Mouse (Mus musculus): ENCODE data around the gene Elp5. TPM values are rescaled to one million over a fixed set of nuclear protein-coding genes. Genes with fewer than 3 reads are reported as not detected.
A peak's percentile ranks its signal among the peaks of the same experiment; 100 is the strongest.

Elp5 gene
- polyA plus RNA-seq, 1 experiment from 2014 or later, result 168 TPM

DNA sequence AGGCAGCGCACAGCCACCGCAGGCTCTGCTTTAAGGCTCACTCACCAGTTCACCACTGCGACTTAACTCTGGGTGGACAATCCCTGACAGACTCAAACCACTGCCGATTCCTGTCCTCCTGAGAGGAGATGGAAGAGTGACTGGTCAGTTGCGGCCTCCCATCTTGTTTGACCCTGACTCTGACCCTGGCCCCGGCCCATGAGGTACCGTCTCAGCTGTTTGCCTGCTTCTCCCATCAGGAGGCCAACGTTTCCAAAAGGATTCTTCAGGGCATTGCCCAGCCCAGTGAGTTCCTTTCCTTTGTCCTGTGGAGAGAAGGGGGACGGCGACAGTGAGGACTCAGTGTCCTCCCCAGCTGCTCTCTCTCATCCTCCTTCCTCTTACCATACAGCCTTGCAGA, 28.6 kb upstream of the Elp5 start:
- Histone ChIP-seq H3K36me3 (ENCODE audit: control insufficient read depth, insufficient read depth, low read length) (peaks cover 44% of the 10 kb centered on the region), H3K4me3 (ENCODE audit: low read depth, low read length) (no peak overlapping the region), H3K9ac (ENCODE audit: low read length) (no peak overlapping the region), H3K9me3 (ENCODE audit: control insufficient read depth, low read length) (no peaks in the 10 kb centered on the region), H3K4me1 (ENCODE audit: control insufficient read depth, insufficient read depth, low read length) (peaks cover 7% of the 10 kb centered on the region; the same call in 1 of the 2 replicates), H3K27ac (ENCODE audit: low read depth, low read length) (no peak overlapping the region), H3K27me3 (ENCODE audit: control insufficient read depth, insufficient read depth, low read length) (no peaks in the 10 kb centered on the region), H3K4me2 (ENCODE audit: low read depth) (no peak overlapping the region)
- 78% methylated on average over 10 of the region's 10 CpGs for WGBS
- DNase-seq (ENCODE audit: low spot score), result no peak
- ATAC-seq (ENCODE audit: insufficient read depth, low FRiP score, low TSS enrichment), result no peak

DNA sequence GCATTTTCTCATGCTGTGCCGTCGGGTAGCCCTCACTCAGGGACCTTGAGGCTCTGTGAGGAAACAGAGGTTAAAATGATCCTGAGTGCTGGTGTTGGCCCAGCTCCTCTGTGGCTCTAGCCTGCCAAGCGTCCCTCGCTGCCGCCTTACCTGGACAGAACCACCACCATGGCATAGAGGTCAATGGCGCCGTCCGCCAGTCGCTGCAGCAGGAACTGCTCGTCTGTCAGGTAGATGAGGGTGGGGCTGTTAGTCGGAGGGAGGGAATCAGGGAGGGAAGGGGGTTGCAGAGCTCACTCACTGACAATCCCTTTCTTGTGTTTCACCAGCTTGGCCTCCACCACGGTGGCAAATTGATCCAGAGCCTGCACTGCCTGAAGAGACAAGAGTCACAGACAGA, 28.2 kb upstream of the Elp5 start:
- no peak overlapping the region for H3K4me3 ChIP-seq (ENCODE audit: low read depth, low read length)
- no peak overlapping the region for H3K4me2 ChIP-seq (ENCODE audit: low read depth)
- whole genome bisulfite sequencing, result 90% methylated on average over 12 of the region's 12 CpGs
- no peak for ATAC-seq (ENCODE audit: insufficient read depth, low FRiP score, low TSS enrichment)
- H3K9me3 ChIP-seq (ENCODE audit: control insufficient read depth, low read length), result no peaks in the 10 kb centered on the region
- no peak for DNase-seq (ENCODE audit: low spot score)
- no peaks in the 10 kb centered on the region for H3K27me3 ChIP-seq (ENCODE audit: control insufficient read depth, insufficient read depth, low read length)
- no peak overlapping the region for H3K9ac ChIP-seq (ENCODE audit: low read length)
- peaks cover 7% of the 10 kb centered on the region; the same call in 1 of the 2 replicates for H3K4me1 ChIP-seq (ENCODE audit: control insufficient read depth, insufficient read depth, low read length)
- no peak overlapping the region for H3K27ac ChIP-seq (ENCODE audit: low read depth, low read length)
- H3K36me3 ChIP-seq (ENCODE audit: control insufficient read depth, insufficient read depth, low read length), result peaks cover 47% of the 10 kb centered on the region

- no peak overlapping the region for H3K9ac ChIP-seq (ENCODE audit: low read length)
- ATAC-seq (ENCODE audit: insufficient read depth, low FRiP score, low TSS enrichment), result no peak
- no peak overlapping the region for H3K27ac ChIP-seq (ENCODE audit: low read depth, low read length)
- H3K4me2 ChIP-seq (ENCODE audit: low read depth), result no peak overlapping the region
- no peak for DNase-seq (ENCODE audit: low spot score)
- H3K27me3 ChIP-seq (ENCODE audit: control insufficient read depth, insufficient read depth, low read length), result no peaks in the 10 kb centered on the region
- peaks cover 50% of the 10 kb centered on the region for H3K36me3 ChIP-seq (ENCODE audit: control insufficient read depth, insufficient read depth, low read length)
- no peaks in the 10 kb centered on the region for H3K9me3 ChIP-seq (ENCODE audit: control insufficient read depth, low read length)
- 94% methylated on average over 6 of the region's 6 CpGs for WGBS
- peaks cover 7% of the 10 kb centered on the region; the same call in 1 of the 2 replicates for H3K4me1 ChIP-seq (ENCODE audit: control insufficient read depth, insufficient read depth, low read length)
- H3K4me3 ChIP-seq (ENCODE audit: low read depth, low read length), result no peak overlapping the region
These were observed 27.7 kb upstream of the Elp5 start for GRCm38 (mm10) chr11:70010033-70010432.

- Histone ChIP-seq H3K27ac (ENCODE audit: low read depth, low read length) (no peak overlapping the region), H3K27me3 (ENCODE audit: control insufficient read depth, insufficient read depth, low read length) (no peaks in the 10 kb centered on the region), H3K9me3 (ENCODE audit: control insufficient read depth, low read length) (no peaks in the 10 kb centered on the region), H3K9ac (ENCODE audit: low read length) (no peak overlapping the region), H3K36me3 (ENCODE audit: control insufficient read depth, insufficient read depth, low read length) (peaks cover 37% of the 10 kb centered on the region), H3K4me3 (ENCODE audit: low read depth, low read length) (no peak overlapping the region), H3K4me2 (ENCODE audit: low read depth) (no peak overlapping the region), H3K4me1 (ENCODE audit: control insufficient read depth, insufficient read depth, low read length) (peaks cover 13% of the 10 kb centered on the region)
- WGBS, result 52% methylated on average over 5 of the region's 5 CpGs
- ATAC-seq (ENCODE audit: insufficient read depth, low FRiP score, low TSS enrichment) (no peak), DNase-seq (ENCODE audit: low spot score) (no peak)
These were observed 23.2 kb upstream of the Elp5 start for GRCm38 (mm10) chr11:70005521-70005920.

- ATAC-seq (ENCODE audit: insufficient read depth, low FRiP score, low TSS enrichment) (no peak), DNase-seq (ENCODE audit: low spot score) (no peak)
- 92% methylated on average over 2 of the region's 2 CpGs for WGBS
- no peak overlapping the region; the same call in 1 of the 2 replicates for H3K4me3 ChIP-seq (ENCODE audit: low read depth, low read length)
- H3K9me3 ChIP-seq (ENCODE audit: control insufficient read depth, low read length), result no peaks in the 10 kb centered on the region
- H3K9ac ChIP-seq (ENCODE audit: low read length), result no peak overlapping the region
- H3K4me2 ChIP-seq (ENCODE audit: low read depth), result peak overlapping the region; percentile 83
- no peak overlapping the region for H3K27ac ChIP-seq (ENCODE audit: low read depth, low read length)
- H3K27me3 ChIP-seq (ENCODE audit: control insufficient read depth, insufficient read depth, low read length), result no peaks in the 10 kb centered on the region
- H3K36me3 ChIP-seq (ENCODE audit: control insufficient read depth, insufficient read depth, low read length), result peaks cover 32% of the 10 kb centered on the region
- peaks cover 18% of the 10 kb centered on the region for H3K4me1 ChIP-seq (ENCODE audit: control insufficient read depth, insufficient read depth, low read length)
These were observed 20.2 kb upstream of the Elp5 start for GRCm38 (mm10) chr11:70002471-70002870.

DNA sequence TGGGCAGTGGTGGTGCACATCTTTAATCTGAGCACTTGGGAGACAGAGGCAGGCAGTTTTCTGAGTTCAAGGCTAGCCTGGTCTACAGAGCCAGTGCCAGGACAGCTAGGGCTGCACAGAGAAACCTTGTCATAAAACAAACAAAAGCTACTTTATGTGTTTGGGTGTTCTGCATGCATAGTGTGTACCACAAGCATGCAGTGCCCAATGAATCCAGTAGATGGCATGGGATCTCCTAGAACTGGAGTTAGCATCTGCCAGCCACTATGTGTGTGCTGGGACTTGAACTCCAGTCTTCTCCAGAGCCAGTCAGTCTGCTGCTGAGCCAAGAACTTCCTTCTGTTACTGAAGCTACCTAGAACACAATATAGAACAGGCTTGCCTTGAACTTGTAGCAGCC, 19.5 kb upstream of the Elp5 start:
- no peak overlapping the region for H3K9ac ChIP-seq (ENCODE audit: low read length)
- no peaks in the 10 kb centered on the region for H3K9me3 ChIP-seq (ENCODE audit: control insufficient read depth, low read length)
- H3K4me3 ChIP-seq (ENCODE audit: low read depth, low read length), result peak overlapping the region; percentile 74
- ATAC-seq (ENCODE audit: insufficient read depth, low FRiP score, low TSS enrichment) (no peak), DNase-seq (ENCODE audit: low spot score) (peak; percentile 53)
- no peaks in the 10 kb centered on the region for H3K27me3 ChIP-seq (ENCODE audit: control insufficient read depth, insufficient read depth, low read length)
- H3K4me1 ChIP-seq (ENCODE audit: control insufficient read depth, insufficient read depth, low read length), result peaks cover 18% of the 10 kb centered on the region
- H3K36me3 ChIP-seq (ENCODE audit: control insufficient read depth, insufficient read depth, low read length), result peaks cover 29% of the 10 kb centered on the region
- H3K27ac ChIP-seq (ENCODE audit: low read depth, low read length), result no peak overlapping the region
- peak overlapping the region; percentile 83 for H3K4me2 ChIP-seq (ENCODE audit: low read depth)

GRCm38 (mm10) chr11:70001159-70001558, 18.8 kb upstream of the Elp5 start:
- H3K4me3 ChIP-seq (ENCODE audit: low read depth, low read length), result peak overlapping the region; percentile 74
- DNase-seq (ENCODE audit: low spot score), result no peak
- H3K36me3 ChIP-seq (ENCODE audit: control insufficient read depth, insufficient read depth, low read length), result peaks cover 24% of the 10 kb centered on the region
- H3K4me2 ChIP-seq (ENCODE audit: low read depth), result peak overlapping the region; percentile 83
- peak overlapping the region; percentile 67 for H3K9ac ChIP-seq (ENCODE audit: low read length)
- H3K27me3 ChIP-seq (ENCODE audit: control insufficient read depth, insufficient read depth, low read length), result no peaks in the 10 kb centered on the region
- WGBS, result 13% methylated on average over 8 of the region's 8 CpGs
- peaks cover 18% of the 10 kb centered on the region for H3K4me1 ChIP-seq (ENCODE audit: control insufficient read depth, insufficient read depth, low read length)
- no peak for ATAC-seq (ENCODE audit: insufficient read depth, low FRiP score, low TSS enrichment)
- H3K27ac ChIP-seq (ENCODE audit: low read depth, low read length), result peak overlapping the region; percentile 80; the same call in 1 of the 2 replicates
- no peaks in the 10 kb centered on the region for H3K9me3 ChIP-seq (ENCODE audit: control insufficient read depth, low read length)

- peak within 1 kb of the TSS; percentile 80 for H3K27ac ChIP-seq (ENCODE audit: low read depth, low read length)
- H3K4me3 ChIP-seq (ENCODE audit: low read depth, low read length), result peak within 1 kb of the TSS; percentile 74
- DNase-seq (ENCODE audit: low spot score), result peak; percentile 94
- no peaks in the 10 kb centered on the region for H3K9me3 ChIP-seq (ENCODE audit: control insufficient read depth, low read length)
- H3K4me2 ChIP-seq (ENCODE audit: low read depth), result peak within 1 kb of the TSS; percentile 83
- peak; percentile 59 for ATAC-seq (ENCODE audit: insufficient read depth, low FRiP score, low TSS enrichment)
- peaks cover 19% of the 10 kb centered on the region for H3K36me3 ChIP-seq (ENCODE audit: control insufficient read depth, insufficient read depth, low read length)
- WGBS, result under 1% methylated on average over 48 of the region's 48 CpGs
- H3K27me3 ChIP-seq (ENCODE audit: control insufficient read depth, insufficient read depth, low read length), result no peaks in the 10 kb centered on the region
- H3K4me1 ChIP-seq (ENCODE audit: control insufficient read depth, insufficient read depth, low read length), result peaks cover 18% of the 10 kb centered on the region
- peak within 1 kb of the TSS; percentile 67 for H3K9ac ChIP-seq (ENCODE audit: low read length)
These were observed 18.1 kb upstream of the Elp5 start, which contains the start of gene Dvl2 for GRCm38 (mm10) chr11:70000396-70000898. Gene Dvl2 (plus strand): TSS chr11:70000595.

GRCm38 (mm10) chr11:69999666-70000065, 17.3 kb upstream of the Elp5 start:
- H3K4me1 ChIP-seq (ENCODE audit: control insufficient read depth, insufficient read depth, low read length), result peaks cover 18% of the 10 kb centered on the region
- H3K36me3 ChIP-seq (ENCODE audit: control insufficient read depth, insufficient read depth, low read length), result peaks cover 16% of the 10 kb centered on the region
- WGBS, result 74% methylated on average over 8 of the region's 8 CpGs
- no peak overlapping the region for H3K9ac ChIP-seq (ENCODE audit: low read length)
- H3K4me3 ChIP-seq (ENCODE audit: low read depth, low read length), result peak overlapping the region; percentile 74
- H3K27ac ChIP-seq (ENCODE audit: low read depth, low read length), result no peak overlapping the region
- ATAC-seq (ENCODE audit: insufficient read depth, low FRiP score, low TSS enrichment), result no peak
- DNase-seq (ENCODE audit: low spot score), result no peak
- H3K27me3 ChIP-seq (ENCODE audit: control insufficient read depth, insufficient read depth, low read length), result no peaks in the 10 kb centered on the region
- no peak overlapping the region for H3K4me2 ChIP-seq (ENCODE audit: low read depth)
- no peaks in the 10 kb centered on the region for H3K9me3 ChIP-seq (ENCODE audit: control insufficient read depth, low read length)

Measured in neural tube, embryonic 11.5 days (tissue).